Mouse (Mus musculus): ENCODE measurements around the gene Wnk1. TPM values are rescaled to one million over a fixed set of nuclear protein-coding genes. Genes with fewer than 3 reads are reported as not detected.
A peak's percentile ranks its signal among the peaks of the same experiment; 100 is the strongest.

The Wnk1 gene
- polyA plus RNA-seq, 1 experiment: 77.7 TPM

GRCm38 (mm10) chr6:120045406-120045805, 6.9 kb upstream of the Wnk1 start:
- Histone ChIP-seq H3K36me3 (ENCODE audit: control insufficient read depth, insufficient read depth, low read length) (no peaks in the 10 kb centered on the region), H3K4me3 (ENCODE audit: extremely low read depth, insufficient read depth, insufficient read length) (no peak overlapping the region), H3K4me1 (ENCODE audit: control insufficient read depth, insufficient read depth, insufficient read length) (0 out of 2 replicates have a peak, but pooled peaks cover 2% of the 10 kb centered on the region), H3K27me3 (ENCODE audit: control insufficient read depth, insufficient read depth, low read length) (no peaks in the 10 kb centered on the region), H3K27ac (ENCODE audit: insufficient read depth, low read length) (no peak overlapping the region)
- WGBS: 89% methylated on average over 4 of the region's 4 CpGs
- TF ChIP-seq CTCF (IDR thresholded peaks at IDR 0.05; ENCODE audit: extremely low read depth, insufficient read depth, insufficient read length, insufficient replicate concordance): no peak
- TF ChIP-seq POLR2A (IDR thresholded peaks at IDR 0.05; ENCODE audit: low read depth, low read length): no peak
- DNase-seq (ENCODE audit: low read depth in 1 of 2, low spot score in 2 of 2): no peak

DNA sequence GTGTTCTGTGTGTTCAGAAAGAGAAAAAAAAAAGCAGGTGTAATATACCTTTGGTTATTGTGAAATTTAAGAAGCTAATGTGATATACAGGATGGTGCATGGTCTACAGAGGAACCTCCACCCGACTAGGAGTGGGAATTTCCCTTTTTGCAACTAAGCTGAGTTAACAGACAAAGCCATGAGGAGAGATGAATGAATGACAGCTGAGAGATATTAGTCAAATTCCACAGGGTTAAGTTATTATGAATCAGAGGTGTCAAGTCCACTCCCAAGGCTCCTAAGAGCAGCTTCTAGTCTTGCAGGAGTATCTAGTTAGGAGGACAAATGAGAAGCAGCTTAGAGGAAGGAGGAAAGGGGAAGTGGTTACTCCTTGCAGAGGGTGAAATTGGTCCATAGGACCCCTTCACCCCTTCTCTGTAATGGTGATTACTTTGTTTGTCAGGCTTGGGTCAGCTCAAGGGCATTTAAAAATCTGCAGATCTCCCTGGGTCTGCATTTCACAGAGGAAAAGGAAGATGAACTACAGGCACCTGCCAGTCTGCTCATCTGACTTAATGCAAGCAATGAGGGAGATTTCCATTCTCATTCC, 4.3 kb upstream of the Wnk1 start:
- TF ChIP-seq POLR2A (IDR thresholded peaks at IDR 0.05; ENCODE audit: low read depth, low read length): no peak
- no peak for TF ChIP-seq CTCF (IDR thresholded peaks at IDR 0.05; ENCODE audit: extremely low read depth, insufficient read depth, insufficient read length, insufficient replicate concordance)
- WGBS: 9% methylated on average over 1 of the region's 1 CpGs
- H3K36me3 ChIP-seq (ENCODE audit: control insufficient read depth, insufficient read depth, low read length): no peaks in the 10 kb centered on the region
- no peak overlapping the region for H3K4me3 ChIP-seq (ENCODE audit: extremely low read depth, insufficient read depth, insufficient read length)
- H3K4me1 ChIP-seq (ENCODE audit: control insufficient read depth, insufficient read depth, insufficient read length): 0 out of 2 replicates have a peak, but pooled peaks cover 2% of the 10 kb centered on the region
- no peak for DNase-seq (ENCODE audit: low read depth in 1 of 2, low spot score in 2 of 2)
- H3K27ac ChIP-seq (ENCODE audit: insufficient read depth, low read length): no peak overlapping the region
- H3K27me3 ChIP-seq (ENCODE audit: control insufficient read depth, insufficient read depth, low read length): no peaks in the 10 kb centered on the region

GRCm38 (mm10) chr6:120040557-120040857, 2.0 kb upstream of the Wnk1 start:
- H3K27me3 ChIP-seq (ENCODE audit: control insufficient read depth, insufficient read depth, low read length): no peaks in the 10 kb centered on the region
- no peak overlapping the region for H3K4me3 ChIP-seq (ENCODE audit: extremely low read depth, insufficient read depth, insufficient read length)
- WGBS: 89% methylated on average over 4 of the region's 4 CpGs
- H3K4me1 ChIP-seq (ENCODE audit: control insufficient read depth, insufficient read depth, insufficient read length): 0 out of 2 replicates have a peak, but pooled peaks cover 5% of the 10 kb centered on the region
- no peak overlapping the region for H3K27ac ChIP-seq (ENCODE audit: insufficient read depth, low read length)
- no peaks in the 10 kb centered on the region for H3K36me3 ChIP-seq (ENCODE audit: control insufficient read depth, insufficient read depth, low read length)
- no peak for DNase-seq (ENCODE audit: low read depth in 1 of 2, low spot score in 2 of 2)
- TF ChIP-seq CTCF (IDR thresholded peaks at IDR 0.05; ENCODE audit: extremely low read depth, insufficient read depth, insufficient read length, insufficient replicate concordance) (no peak), POLR2A (IDR thresholded peaks at IDR 0.05; ENCODE audit: low read depth, low read length) (no peak)

GRCm38 (mm10) chr6:120039668-120040556, 1.4 kb upstream of the Wnk1 start:
- Histone ChIP-seq H3K4me3 (ENCODE audit: extremely low read depth, insufficient read depth, insufficient read length) (peak overlapping the region; percentile 69), H3K27me3 (ENCODE audit: control insufficient read depth, insufficient read depth, low read length) (no peaks in the 10 kb centered on the region), H3K4me1 (ENCODE audit: control insufficient read depth, insufficient read depth, insufficient read length) (0 out of 2 replicates have a peak, but pooled peaks cover 5% of the 10 kb centered on the region), H3K36me3 (ENCODE audit: control insufficient read depth, insufficient read depth, low read length) (no peaks in the 10 kb centered on the region), H3K27ac (ENCODE audit: insufficient read depth, low read length) (peak overlapping the region; percentile 75)
- DNase-seq (ENCODE audit: low read depth in 1 of 2, low spot score in 2 of 2): peak; percentile 86 to 92
- under 1% methylated on average over 24 of the region's 24 CpGs for WGBS
- TF ChIP-seq POLR2A (IDR thresholded peaks at IDR 0.05; ENCODE audit: low read depth, low read length): 0 out of 2 replicates have a peak, but pooled peaks have one; percentile 9
- peak; percentile 52; the same call in 1 of the 2 replicates for TF ChIP-seq CTCF (IDR thresholded peaks at IDR 0.05; ENCODE audit: extremely low read depth, insufficient read depth, insufficient read length, insufficient replicate concordance)

DNA sequence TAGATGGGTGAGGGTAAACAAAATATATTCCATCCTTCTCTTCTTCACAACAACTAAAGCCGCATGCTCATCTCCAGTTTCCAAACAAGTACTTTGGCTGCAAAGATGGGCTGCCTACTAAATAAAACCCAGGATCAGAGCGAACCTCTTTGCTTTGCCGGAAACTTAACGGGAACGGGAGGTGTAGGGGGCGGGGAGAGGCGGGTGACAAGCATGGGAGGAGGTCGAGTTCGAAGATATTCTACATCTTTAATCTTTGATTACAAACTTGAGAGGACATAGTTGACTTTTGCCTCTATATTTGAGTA, 738 bp upstream of the Wnk1 start:
- H3K36me3 ChIP-seq (ENCODE audit: control insufficient read depth, insufficient read depth, low read length): no peaks in the 10 kb centered on the region
- H3K27me3 ChIP-seq (ENCODE audit: control insufficient read depth, insufficient read depth, low read length): no peaks in the 10 kb centered on the region
- peak overlapping the region; percentile 75 for H3K27ac ChIP-seq (ENCODE audit: insufficient read depth, low read length)
- DNase-seq (ENCODE audit: low read depth in 1 of 2, low spot score in 2 of 2): peak in 1 of 2 experiments; percentile 30
- peak overlapping the region; percentile 69 for H3K4me3 ChIP-seq (ENCODE audit: extremely low read depth, insufficient read depth, insufficient read length)
- WGBS: under 1% methylated on average over 9 of the region's 9 CpGs
- TF ChIP-seq CTCF (IDR thresholded peaks at IDR 0.05; ENCODE audit: extremely low read depth, insufficient read depth, insufficient read length, insufficient replicate concordance) (no peak), POLR2A (IDR thresholded peaks at IDR 0.05; ENCODE audit: low read depth, low read length) (no peak)
- H3K4me1 ChIP-seq (ENCODE audit: control insufficient read depth, insufficient read depth, insufficient read length): 0 out of 2 replicates have a peak, but pooled peaks cover 5% of the 10 kb centered on the region

DNA sequence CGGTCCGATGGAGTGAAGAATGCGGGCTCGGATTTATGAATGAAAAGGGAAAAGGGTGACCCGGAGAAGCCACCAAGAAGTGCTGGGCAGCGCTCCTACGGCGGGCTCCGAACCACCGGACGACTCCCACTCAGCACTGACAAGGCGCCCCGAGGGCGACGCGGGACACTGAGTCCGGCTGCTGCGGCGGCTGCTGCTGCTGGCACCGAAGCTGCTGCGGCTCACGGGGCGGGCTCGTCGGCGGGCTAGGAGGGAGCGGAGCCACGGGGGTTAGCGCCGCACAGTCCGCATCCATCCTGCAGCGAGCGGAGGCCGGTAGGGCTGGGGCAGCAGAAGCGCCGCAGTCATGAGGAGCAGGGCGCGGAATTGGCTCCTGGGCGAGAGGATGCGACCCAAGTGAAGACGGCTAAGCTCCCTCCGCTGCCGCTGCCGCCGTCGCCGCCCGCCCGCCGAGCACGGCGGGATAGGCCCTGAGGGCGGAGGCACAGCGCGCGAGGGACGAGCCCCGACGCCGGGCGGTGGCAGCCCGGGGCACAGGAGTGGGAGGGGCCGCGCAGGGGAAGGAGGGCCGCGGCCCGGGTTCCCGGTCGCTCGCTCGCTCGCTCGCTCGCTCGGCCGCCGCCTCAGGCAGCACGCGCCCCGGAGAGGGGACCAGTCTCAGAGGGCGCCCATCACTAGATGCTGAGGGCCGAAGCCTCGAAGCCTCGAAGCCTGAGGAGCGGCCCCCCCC, 671 bp downstream of the Wnk1 start:
- DNase-seq (ENCODE audit: low read depth in 1 of 2, low spot score in 2 of 2): peak; percentile 49 to 73
- H3K4me1 ChIP-seq (ENCODE audit: control insufficient read depth, insufficient read depth, insufficient read length): 0 out of 2 replicates have a peak, but pooled peaks cover 5% of the 10 kb centered on the region
- under 1% methylated on average over 84 of the region's 85 CpGs for WGBS

More for the DNA sequence above, 671 bp downstream of the Wnk1 start:
- Histone ChIP-seq H3K4me3 (ENCODE audit: extremely low read depth, insufficient read depth, insufficient read length) (peak overlapping the region; percentile 94), H3K27ac (ENCODE audit: insufficient read depth, low read length) (peak overlapping the region; percentile 99), H3K36me3 (ENCODE audit: control insufficient read depth, insufficient read depth, low read length) (peaks cover 1% of the 10 kb centered on the region; the same call in 1 of the 2 replicates), H3K27me3 (ENCODE audit: control insufficient read depth, insufficient read depth, low read length) (no peaks in the 10 kb centered on the region)
- TF ChIP-seq CTCF (IDR thresholded peaks at IDR 0.05; ENCODE audit: extremely low read depth, insufficient read depth, insufficient read length, insufficient replicate concordance): no peak
- no peak for TF ChIP-seq POLR2A (IDR thresholded peaks at IDR 0.05; ENCODE audit: low read depth, low read length)

Measured in spleen, adult 2 months (tissue).